Mouse (Mus musculus) yolk sac, embryonic 10.5 days (tissue): ENCODE results near the gene Dennd4a.

Experiments used
- DNase-seq: peaks from one replicate; pipeline ENCODE4 v3.0.0-alpha.2; 2017; ENCODE audit warnings: low spot score

Gene Dennd4a

GRCm38 (mm10) chr9:64913973-64914372 is 102.8 kb downstream of the Dennd4a start:
- DNase-seq, result no peak

- DNase-seq, result no peak
Observed at GRCm38 (mm10) chr9:64914629-64915028, 103.5 kb downstream of the Dennd4a start.

GRCm38 (mm10) chr9:64918560-64918959 is 107.4 kb downstream of the Dennd4a start:
- DNase-seq, result peak; percentile 60

- no peak for DNase-seq
Observed at GRCm38 (mm10) chr9:64925771-64926170, 114.6 kb downstream of the Dennd4a start.

- no peak for DNase-seq
Observed at GRCm38 (mm10) chr9:64926201-64926991, 115.3 kb downstream of the Dennd4a start.

- DNase-seq, result no peak
Observed at GRCm38 (mm10) chr9:64930256-64930655, 119.1 kb downstream of the Dennd4a start.

GRCm38 (mm10) chr9:64931751-64932610 is 120.8 kb downstream of the Dennd4a start:
- DNase-seq, result no peak

GRCm38 (mm10) chr9:64934015-64934754 is 123.0 kb downstream of the Dennd4a start:
- no peak for DNase-seq

- peak; percentile 24 for DNase-seq
Observed at GRCm38 (mm10) chr9:64936508-64936907, 125.4 kb downstream of the Dennd4a start.

GRCm38 (mm10) chr9:64937491-64937890 is 126.4 kb downstream of the Dennd4a start:
- no peak for DNase-seq

- DNase-seq, result no peak
Observed at GRCm38 (mm10) chr9:64938535-64938934, 127.4 kb downstream of the Dennd4a start.

GRCm38 (mm10) chr9:64939281-64939680 is 128.1 kb downstream of the Dennd4a start:
- DNase-seq, result no peak

- no peak for DNase-seq
Observed at GRCm38 (mm10) chr9:64939790-64940189, 128.7 kb downstream of the Dennd4a start.

GRCm38 (mm10) chr9:64940731-64941346 is 129.7 kb downstream of the Dennd4a start:
- no peak for DNase-seq

- no peak for DNase-seq
Observed at GRCm38 (mm10) chr9:64941650-64942049, 130.5 kb downstream of the Dennd4a start.

GRCm38 (mm10) chr9:64943997-64944396 is 132.9 kb downstream of the Dennd4a start:
- no peak for DNase-seq

- DNase-seq, result no peak
Observed at GRCm38 (mm10) chr9:64947483-64948095, 136.4 kb downstream of the Dennd4a start.

- no peak for DNase-seq
Observed at GRCm38 (mm10) chr9:64951161-64951657, 140.1 kb downstream of the Dennd4a start, which contains the start of gene Slc24a1. Slc24a1 (minus strand) TSS chr9:64951607.

- no peak for DNase-seq
Observed at GRCm38 (mm10) chr9:64952055-64952454, 140.9 kb downstream of the Dennd4a start.

GRCm38 (mm10) chr9:64953190-64953589 is 142.1 kb downstream of the Dennd4a start:
- no peak for DNase-seq

- DNase-seq, result peak; percentile 56
Observed at GRCm38 (mm10) chr9:64956337-64956736, 145.2 kb downstream of the Dennd4a start.
